Mouse (Mus musculus) ES-E14 (cell line): Measurements from ENCODE around the gene Atg9b. TPM values are rescaled to one million over a fixed set of nuclear protein-coding genes. Genes with fewer than 3 reads are reported as not detected.

Source experiments
- DNase-seq: peaks from one replicate; pipeline ENCODE4 v3.0.0-alpha.2; 2013; ENCODE audit warnings: low read depth, low spot score
- H3K27ac ChIP-seq: 2 replicates; pipeline ENCODE4 v1.5.1; 2012; ENCODE audit warnings: low read depth, mild to moderate bottlenecking, low read length, moderate library complexity, mixed read lengths; ENCODE audit not compliant: poor library complexity, insufficient read depth, severe bottlenecking
- H3K36me3 ChIP-seq: 2 replicates; pipeline ENCODE4 v1.6.1; 2012; ENCODE audit warnings: mild to moderate bottlenecking, low read length, moderate library complexity, mixed read lengths; ENCODE audit not compliant: control insufficient read depth, poor library complexity, insufficient read depth, severe bottlenecking
- H3K4me1 ChIP-seq, 2 experiments: fragments of 150-350 bp in 1 of 2; sonication (generic) in 1 of 2; 2 replicates each; pipeline ENCODE4 v1.6.1; 2012; ENCODE audit warnings: low read length in 2 of 2, mild to moderate bottlenecking in 1 of 2, mixed read lengths in 1 of 2; ENCODE audit not compliant: control insufficient read depth in 2 of 2, insufficient read depth in 2 of 2, poor library complexity in 1 of 2
- H3K4me3 ChIP-seq, 2 experiments: fragments of 150-350 bp in 1 of 2; sonication (generic) in 1 of 2; 2 replicates each; pipeline ENCODE4 v1.5.1; 2012; ENCODE audit warnings: low read length in 2 of 2, low read depth in 1 of 2, mild to moderate bottlenecking in 1 of 2, mixed read lengths in 1 of 2; ENCODE audit not compliant: insufficient read depth in 1 of 2, poor library complexity in 1 of 2, severe bottlenecking in 1 of 2
- H3K9ac ChIP-seq: 2 replicates; pipeline ENCODE4 v1.6.1; 2012; ENCODE audit warnings: low read depth, mild to moderate bottlenecking, low read length, mixed read lengths; ENCODE audit not compliant: poor library complexity, insufficient read depth, severe bottlenecking
- H3K9me3 ChIP-seq: fragments of 150-350 bp; sonication (generic); 2 replicates; pipeline ENCODE4 v1.6.1; 2012; ENCODE audit warnings: low read depth, mild to moderate bottlenecking, low read length; ENCODE audit not compliant: control insufficient read depth, insufficient read depth
- CHD2 ChIP-seq: IDR thresholded peaks from 2 replicates; pipeline ENCODE4 v1.6.1; 2014; ENCODE audit warnings: mild to moderate bottlenecking, low read depth, low read length, inconsistent platforms
- HCFC1 ChIP-seq: IDR thresholded peaks from 2 replicates; pipeline ENCODE4 v1.6.1; 2012; ENCODE audit warnings: low read length, inconsistent platforms, borderline replicate concordance; ENCODE audit not compliant: insufficient read depth
- MAFK ChIP-seq: IDR thresholded peaks from 2 replicates; pipeline ENCODE4 v1.6.1; 2014; ENCODE audit warnings: mild to moderate bottlenecking, low read depth, low read length, inconsistent platforms; ENCODE audit not compliant: insufficient read depth
- ZC3H11A ChIP-seq: IDR thresholded peaks from 2 replicates; pipeline ENCODE4 v1.6.1; 2012; ENCODE audit warnings: low read depth, mild to moderate bottlenecking, inconsistent platforms, low read length, borderline replicate concordance
- ZNF384 ChIP-seq: IDR thresholded peaks from 2 replicates; pipeline ENCODE4 v1.6.1; 2012; ENCODE audit warnings: low read depth, low read length, inconsistent platforms
- in situ Hi-C, 2 experiments: fragments of 600-800 bp; cut with MboI; formaldehyde crosslinking; loops; one replicate each; pipeline ENCODE4 v1.15.1; 2025; ENCODE audit warnings: low sequenced_read_pairs in 2 of 2, inconsistent platforms in 1 of 2; ENCODE audit not compliant: unreplicated experiment in 2 of 2
- total RNA-seq: library from RNA; depleted of rRNA; stranded (reverse); fragments of 300-350 nt; gene quantifications from 2 replicates; pipeline ENCODE4 v1.2.3, GENCODE M21; 2012

The Atg9b gene
- total RNA-seq, 1 experiment = 3.7 TPM

GRCm38 (mm10) chr5:24357461-24357860 lies 34.5 kb downstream of the Atg9b start:
- no peak for TF ChIP-seq HCFC1
- no peak for TF ChIP-seq ZNF384
- no peak for TF ChIP-seq MAFK
- TF ChIP-seq CHD2 = no peak
- no peak for TF ChIP-seq ZC3H11A
- no peaks in the 10 kb centered on the region for H3K9me3 ChIP-seq
- no peak overlapping the region for H3K4me3 ChIP-seq
- H3K36me3 ChIP-seq = no peaks in the 10 kb centered on the region
- H3K27ac ChIP-seq = no peak overlapping the region
- peaks cover 4 to 15% of the 10 kb centered on the region in 2 experiments; a peak in 2 of 4 replicates for H3K4me1 ChIP-seq
- no peak overlapping the region for H3K9ac ChIP-seq
- DNase-seq = peak; percentile 87
- in situ Hi-C loops = no loop called here

GRCm38 (mm10) chr5:24356764-24357163 lies 35.2 kb downstream of the Atg9b start:
- Histone ChIP-seq H3K27ac (no peak overlapping the region), H3K4me3 (no peak overlapping the region), H3K9me3 (no peaks in the 10 kb centered on the region), H3K4me1 (peaks cover 4 to 15% of the 10 kb centered on the region in 2 experiments; a peak in 2 of 4 replicates), H3K36me3 (no peaks in the 10 kb centered on the region), H3K9ac (no peak overlapping the region)
- TF ChIP-seq ZC3H11A (no peak), CHD2 (no peak), ZNF384 (no peak), HCFC1 (no peak), MAFK (no peak)
- in situ Hi-C loops = no loop called here
- no peak for DNase-seq

GRCm38 (mm10) chr5:24353327-24353726 lies 38.6 kb downstream of the Atg9b start:
- in situ Hi-C loops = no loop called here
- no peak overlapping the region for H3K9ac ChIP-seq
- TF ChIP-seq CHD2 = no peak
- TF ChIP-seq HCFC1 = no peak
- no peak for TF ChIP-seq MAFK
- no peak for TF ChIP-seq ZC3H11A
- no peak for TF ChIP-seq ZNF384
- H3K36me3 ChIP-seq = no peaks in the 10 kb centered on the region
- peaks cover 2 to 17% of the 10 kb centered on the region in 2 experiments; a peak in 2 of 4 replicates for H3K4me1 ChIP-seq
- no peak overlapping the region for H3K4me3 ChIP-seq
- H3K27ac ChIP-seq = no peak overlapping the region
- H3K9me3 ChIP-seq = no peaks in the 10 kb centered on the region
- no peak for DNase-seq

- Histone ChIP-seq H3K9ac (no peak overlapping the region), H3K4me1 (peaks cover 2 to 21% of the 10 kb centered on the region in 2 experiments; a peak in 2 of 4 replicates), H3K9me3 (no peaks in the 10 kb centered on the region), H3K27ac (no peak overlapping the region), H3K4me3 (peak overlapping the region; percentile 86 to 95), H3K36me3 (no peaks in the 10 kb centered on the region)
- DNase-seq = no peak
- in situ Hi-C loops = no loop called here
- TF ChIP-seq ZC3H11A (no peak), HCFC1 (no peak), CHD2 (no peak), ZNF384 (no peak), MAFK (no peak)
These were observed 39.6 kb downstream of the Atg9b start for GRCm38 (mm10) chr5:24352251-24352859.
